Mouse (Mus musculus) embryonic facial prominence, embryonic 15.5 days (tissue): Measurements from ENCODE around the gene Zfp3. TPM values are rescaled to one million over a fixed set of nuclear protein-coding genes. Genes with fewer than 3 reads are reported as not detected.

Experiments
- ATAC-seq: fragments of 200-750 bp; cut with Nextera tagmentation; 2 replicates; pipeline ENCODE4 v1.8.0; 2017; ENCODE audit warnings: low read depth, moderate TSS enrichment; ENCODE audit not compliant: insufficient number of reproducible peaks, low FRiP score, low TSS enrichment
- H3K27ac ChIP-seq: fragments of 300-500 bp; sonication (generic); replicated peaks from 2 replicates; pipeline ENCODE4 v1.5.1; 2015; ENCODE audit warnings: mild to moderate bottlenecking, inconsistent platforms
- H3K27me3 ChIP-seq: fragments of 300-500 bp; sonication (generic); 2 replicates; pipeline ENCODE4 v1.6.1; 2015; ENCODE audit warnings: inconsistent platforms
- H3K36me3 ChIP-seq: fragments of 300-500 bp; sonication (generic); 2 replicates; pipeline ENCODE4 v1.6.1; 2015; ENCODE audit warnings: mild to moderate bottlenecking, inconsistent platforms
- H3K4me1 ChIP-seq: fragments of 300-500 bp; sonication (generic); 2 replicates; pipeline ENCODE4 v1.6.1; 2015; ENCODE audit warnings: inconsistent platforms
- H3K4me2 ChIP-seq: fragments of 300-500 bp; sonication (generic); replicated peaks from 2 replicates; pipeline ENCODE4 v1.6.1; 2015; ENCODE audit warnings: mild to moderate bottlenecking, inconsistent platforms
- H3K4me3 ChIP-seq: fragments of 300-500 bp; sonication (generic); replicated peaks from 2 replicates; pipeline ENCODE4 v1.5.1; 2015; ENCODE audit warnings: mild to moderate bottlenecking, inconsistent platforms
- H3K9ac ChIP-seq: fragments of 300-500 bp; sonication (generic); 2 replicates; pipeline ENCODE4 v1.6.1; 2015; ENCODE audit warnings: inconsistent platforms
- H3K9me3 ChIP-seq: fragments of 300-500 bp; sonication (generic); replicated peaks from 2 replicates; pipeline ENCODE4 v1.6.1; 2016; ENCODE audit warnings: inconsistent platforms
- WGBS: fragments of 180-500 bp; shearing (Covaris S2); methylation state at CpG from one replicate; pipeline ENCODE4 v1.1.7; 2015; 5-methylcytosine and 5-hydroxymethylcytosine counted together
- polyA plus RNA-seq: library from polyadenylated mRNA; unstranded; fragments of >200 nt; fragmentation: Nextera tagmentation; extraction: Ambion mirVana; gene quantifications from 2 replicates; pipeline ENCODE4 v1.2.1, GENCODE M21; 2015

Gene Zfp3
- polyA plus RNA-seq, 1 experiment from 2014 or later = 7.2 TPM

GRCm38 (mm10) chr11:70737749-70738148 is 26.3 kb upstream of the Zfp3 start:
- H3K4me3 ChIP-seq = no peak overlapping the region
- ATAC-seq = no peak
- H3K9ac ChIP-seq = no peak overlapping the region
- H3K9me3 ChIP-seq = no peaks in the 10 kb centered on the region
- no peaks in the 10 kb centered on the region for H3K27me3 ChIP-seq
- no peak overlapping the region for H3K27ac ChIP-seq
- 65% methylated on average over 5 of the region's 5 CpGs for WGBS
- no peaks in the 10 kb centered on the region for H3K36me3 ChIP-seq
- H3K4me1 ChIP-seq = 0 out of 2 replicates have a peak, but pooled peaks cover 2% of the 10 kb centered on the region
- no peak overlapping the region for H3K4me2 ChIP-seq

GRCm38 (mm10) chr11:70741603-70742002 is 22.4 kb upstream of the Zfp3 start:
- Histone ChIP-seq H3K27ac (no peak overlapping the region), H3K4me3 (no peak overlapping the region), H3K9ac (no peak overlapping the region), H3K4me2 (no peak overlapping the region), H3K9me3 (no peaks in the 10 kb centered on the region), H3K36me3 (no peaks in the 10 kb centered on the region), H3K4me1 (0 out of 2 replicates have a peak, but pooled peaks cover 4% of the 10 kb centered on the region), H3K27me3 (no peaks in the 10 kb centered on the region)
- WGBS = 78% methylated on average over 3 of the region's 3 CpGs
- ATAC-seq = no peak

- WGBS = 67% methylated on average over 7 of the region's 7 CpGs
- no peaks in the 10 kb centered on the region for H3K36me3 ChIP-seq
- H3K9me3 ChIP-seq = no peaks in the 10 kb centered on the region
- no peaks in the 10 kb centered on the region for H3K27me3 ChIP-seq
- no peak overlapping the region for H3K4me3 ChIP-seq
- no peak overlapping the region for H3K27ac ChIP-seq
- H3K4me2 ChIP-seq = no peak overlapping the region
- 0 out of 2 replicates have a peak, but pooled peaks cover 4% of the 10 kb centered on the region for H3K4me1 ChIP-seq
- H3K9ac ChIP-seq = no peak overlapping the region
- no peak for ATAC-seq
Measured at GRCm38 (mm10) chr11:70742117-70742516, 21.9 kb upstream of the Zfp3 start.

- Histone ChIP-seq H3K9me3 (no peaks in the 10 kb centered on the region), H3K4me2 (no peak overlapping the region), H3K4me3 (no peak overlapping the region), H3K27ac (no peak overlapping the region), H3K9ac (no peak overlapping the region), H3K4me1 (0 out of 2 replicates have a peak, but pooled peaks cover 4% of the 10 kb centered on the region), H3K27me3 (no peaks in the 10 kb centered on the region), H3K36me3 (no peaks in the 10 kb centered on the region)
- 67% methylated on average over 12 of the region's 12 CpGs for WGBS
- ATAC-seq = no peak
Measured at GRCm38 (mm10) chr11:70742581-70743459, 21.2 kb upstream of the Zfp3 start.

GRCm38 (mm10) chr11:70745636-70746035 is 18.4 kb upstream of the Zfp3 start:
- ATAC-seq = no peak
- Histone ChIP-seq H3K4me3 (no peak overlapping the region), H3K36me3 (no peaks in the 10 kb centered on the region), H3K9me3 (no peaks in the 10 kb centered on the region), H3K27me3 (no peaks in the 10 kb centered on the region), H3K27ac (no peak overlapping the region), H3K4me1 (0 out of 2 replicates have a peak, but pooled peaks cover 4% of the 10 kb centered on the region), H3K4me2 (no peak overlapping the region), H3K9ac (no peak overlapping the region)
- 73% methylated on average over 7 of the region's 7 CpGs for WGBS

GRCm38 (mm10) chr11:70747876-70748545 is 16.0 kb upstream of the Zfp3 start:
- no peaks in the 10 kb centered on the region for H3K36me3 ChIP-seq
- no peaks in the 10 kb centered on the region for H3K4me1 ChIP-seq
- no peak overlapping the region for H3K4me2 ChIP-seq
- no peak overlapping the region for H3K9ac ChIP-seq
- no peaks in the 10 kb centered on the region for H3K9me3 ChIP-seq
- no peak overlapping the region for H3K4me3 ChIP-seq
- no peak for ATAC-seq
- H3K27me3 ChIP-seq = no peaks in the 10 kb centered on the region
- 86% methylated on average over 4 of the region's 4 CpGs for WGBS
- H3K27ac ChIP-seq = no peak overlapping the region

- whole genome bisulfite sequencing = 81% methylated on average over 4 of the region's 4 CpGs
- no peak for ATAC-seq
Measured at GRCm38 (mm10) chr11:70752337-70753017, 11.5 kb upstream of the Zfp3 start.

GRCm38 (mm10) chr11:70753146-70753545 is 10.9 kb upstream of the Zfp3 start:
- H3K4me2 ChIP-seq = no peak overlapping the region
- no peak for ATAC-seq
- no peaks in the 10 kb centered on the region for H3K27me3 ChIP-seq
- H3K9ac ChIP-seq = no peak overlapping the region
- H3K36me3 ChIP-seq = no peaks in the 10 kb centered on the region
- no peaks in the 10 kb centered on the region for H3K4me1 ChIP-seq
- no peaks in the 10 kb centered on the region for H3K9me3 ChIP-seq
- no peak overlapping the region for H3K4me3 ChIP-seq
- 88% methylated on average over 10 of the region's 10 CpGs for WGBS
- no peak overlapping the region for H3K27ac ChIP-seq

More at GRCm38 (mm10) chr11:70752337-70753017, 11.5 kb upstream of the Zfp3 start:
- H3K4me3 ChIP-seq = no peak overlapping the region
- H3K9me3 ChIP-seq = no peaks in the 10 kb centered on the region
- no peaks in the 10 kb centered on the region for H3K36me3 ChIP-seq
- no peak overlapping the region for H3K4me2 ChIP-seq
- H3K9ac ChIP-seq = no peak overlapping the region
- no peak overlapping the region for H3K27ac ChIP-seq
- H3K27me3 ChIP-seq = no peaks in the 10 kb centered on the region
- no peaks in the 10 kb centered on the region for H3K4me1 ChIP-seq

- Histone ChIP-seq H3K36me3 (no peaks in the 10 kb centered on the region), H3K4me1 (no peaks in the 10 kb centered on the region), H3K4me3 (no peak overlapping the region), H3K9me3 (no peaks in the 10 kb centered on the region), H3K9ac (no peak overlapping the region), H3K4me2 (no peak overlapping the region), H3K27me3 (no peaks in the 10 kb centered on the region), H3K27ac (no peak overlapping the region)
- ATAC-seq = no peak
- WGBS = 41% methylated on average over 4 of the region's 4 CpGs
Measured at GRCm38 (mm10) chr11:70754476-70754875, 9.5 kb upstream of the Zfp3 start.

- Histone ChIP-seq H3K27me3 (no peaks in the 10 kb centered on the region), H3K36me3 (no peaks in the 10 kb centered on the region), H3K9ac (no peak overlapping the region), H3K27ac (no peak overlapping the region), H3K9me3 (no peaks in the 10 kb centered on the region), H3K4me1 (no peaks in the 10 kb centered on the region), H3K4me2 (no peak overlapping the region), H3K4me3 (no peak overlapping the region)
- WGBS = 57% methylated on average over 7 of the region's 7 CpGs
- ATAC-seq = no peak
Measured at GRCm38 (mm10) chr11:70754958-70755357, 9.1 kb upstream of the Zfp3 start.

GRCm38 (mm10) chr11:70755645-70756044 is 8.4 kb upstream of the Zfp3 start:
- no peak overlapping the region for H3K4me3 ChIP-seq
- H3K27ac ChIP-seq = no peak overlapping the region
- no peaks in the 10 kb centered on the region for H3K4me1 ChIP-seq
- no peaks in the 10 kb centered on the region for H3K9me3 ChIP-seq
- H3K4me2 ChIP-seq = no peak overlapping the region
- no peaks in the 10 kb centered on the region for H3K36me3 ChIP-seq
- H3K27me3 ChIP-seq = no peaks in the 10 kb centered on the region
- no peak overlapping the region for H3K9ac ChIP-seq
- 9% methylated on average over 7 of the region's 7 CpGs for WGBS
- no peak for ATAC-seq
